Mouse (Mus musculus) megakaryocyte-erythroid progenitor cell, adult 5 weeks (primary cell): Measurements from ENCODE around the gene Tmem29. TPM values are rescaled to one million over a fixed set of nuclear protein-coding genes. Genes with fewer than 3 reads are reported as not detected.

Source experiments
- polyA plus RNA-seq: library from polyadenylated mRNA; stranded (reverse); fragments of >175 nt; gene quantifications from 2 replicates; pipeline ENCODE4 v1.2.3, GENCODE M21; 2012

Gene Tmem29
- 1.1 and 1.6 TPM in 2 replicates for polyA plus RNA-seq

DNA sequence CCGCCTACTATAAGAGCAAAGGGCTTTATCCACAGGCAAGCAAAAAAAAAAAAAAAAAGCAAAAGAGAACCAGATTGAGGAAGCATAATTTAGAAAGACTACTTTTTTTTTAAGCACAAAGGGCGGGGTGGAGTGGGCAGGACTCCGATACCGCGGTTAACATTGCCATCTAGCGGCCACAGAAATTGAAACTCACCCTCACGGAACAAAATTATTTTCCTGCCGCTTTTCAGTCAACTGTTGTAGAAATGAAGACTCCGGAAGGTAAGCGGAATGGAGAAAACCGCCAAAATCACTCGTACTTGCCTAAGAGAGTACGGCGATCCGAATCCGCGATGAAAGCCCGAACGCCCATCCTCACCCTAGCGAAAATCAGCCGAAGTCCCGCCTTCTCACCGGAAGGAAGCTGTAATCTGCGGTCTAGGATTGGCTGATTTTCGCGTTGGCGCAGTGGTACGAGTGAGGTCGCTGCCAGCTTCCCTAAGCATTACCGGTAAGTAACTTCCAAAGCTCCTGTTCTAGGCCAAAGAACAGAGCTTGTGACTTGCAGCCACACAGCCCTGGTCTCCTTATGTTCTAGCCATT lies at the start of gene Tmem29:
Tmem29 (minus strand) TSS at position 389 of the 585 bp plus-strand sequence.

Other genes with a start within 250 kb of the Tmem29 start
- gene Alas2, start 88.2 kb upstream of the Tmem29 start, polyA plus RNA-seq: 0.34 and 0.42 TPM in 2 replicates
- 0.23 and 0.29 TPM in 2 replicates for gene Pfkfb1, start 129.1 kb upstream of the Tmem29 start, polyA plus RNA-seq
- gene Apex2, start 130.7 kb upstream of the Tmem29 start, polyA plus RNA-seq: 0.82 and 1.4 TPM in 2 replicates
- gene Tro, start 198.4 kb upstream of the Tmem29 start, polyA plus RNA-seq: 0.03 and 0.34 TPM in 2 replicates